Mouse (Mus musculus) MEL (cell line): ENCODE results near the gene Ctns.

ENCODE experiments used
- BHLHE40 ChIP-seq: IDR thresholded peaks from 2 replicates; pipeline ENCODE4 v1.6.1; 2012; ENCODE audit warnings: low read depth, mild to moderate bottlenecking, inconsistent platforms, low read length, improper control_type of control experiment, borderline replicate concordance
- CHD2 ChIP-seq: IDR thresholded peaks from 2 replicates; pipeline ENCODE4 v1.6.1; 2011; ENCODE audit warnings: low read length, improper control_type of control experiment
- CTCF ChIP-seq, 3 experiments: IDR thresholded peaks in 2 of 3; conservative IDR thresholded peaks in 1 of 3; 2 replicates each; pipeline ENCODE4 v1.5.1; 2011 to 2012; ENCODE audit warnings: low read length in 3 of 3, low read depth in 2 of 3, mild to moderate bottlenecking in 2 of 3, improper control_type of control experiment in 1 of 3, inconsistent platforms in 1 of 3, mixed read lengths in 1 of 3, moderate library complexity in 1 of 3; ENCODE audit not compliant: control insufficient read depth in 1 of 3, insufficient read depth in 1 of 3, poor library complexity in 1 of 3, severe bottlenecking in 1 of 3
- EP300 ChIP-seq, 2 experiments: IDR thresholded peaks; 2 replicates each; pipeline ENCODE4 v1.6.1; 2011; ENCODE audit warnings: improper control_type of control experiment in 2 of 2, low read length in 2 of 2, low read depth in 1 of 2, mild to moderate bottlenecking in 1 of 2
- KAT2A ChIP-seq: conservative IDR thresholded peaks from 2 replicates; pipeline ENCODE4 v1.6.1; 2012; ENCODE audit warnings: low read depth, low read length, improper control_type of control experiment, inconsistent platforms
- MAX ChIP-seq: IDR thresholded peaks from 2 replicates; pipeline ENCODE4 v1.6.1; 2011; ENCODE audit warnings: low read length, improper control_type of control experiment
- MEF2A ChIP-seq: IDR thresholded peaks from 2 replicates; pipeline ENCODE4 v1.6.1; 2014; ENCODE audit warnings: low read depth, mild to moderate bottlenecking, inconsistent platforms, low read length, improper control_type of control experiment; ENCODE audit not compliant: poor library complexity, insufficient replicate concordance, severe bottlenecking; ENCODE audit errors: extremely low read depth
- MXI1 ChIP-seq: IDR thresholded peaks from 2 replicates; pipeline ENCODE4 v1.6.1; 2011; ENCODE audit warnings: mild to moderate bottlenecking, low read depth, low read length, improper control_type of control experiment
- POLR2A ChIP-seq, 2 experiments: IDR thresholded peaks; 2 replicates each; pipeline ENCODE4 v1.6.1; 2011 to 2012; ENCODE audit warnings: low read length in 2 of 2, mild to moderate bottlenecking in 2 of 2, control low read depth in 1 of 2, improper control_type of control experiment in 1 of 2, low read depth in 1 of 2, moderate library complexity in 1 of 2; ENCODE audit not compliant: control insufficient read depth in 1 of 2, insufficient read depth in 1 of 2, poor library complexity in 1 of 2
- POLR2AphosphoS5 ChIP-seq: IDR thresholded peaks from 2 replicates; pipeline ENCODE4 v1.6.1; 2012; ENCODE audit warnings: low read depth, borderline replicate concordance, mild to moderate bottlenecking, inconsistent platforms, low read length, moderate library complexity, mixed read lengths
- TBP ChIP-seq: IDR thresholded peaks from 2 replicates; pipeline ENCODE4 v1.8.0; 2011; ENCODE audit warnings: low read depth, low read length, improper control_type of control experiment
- TCF12 ChIP-seq: IDR thresholded peaks from 2 replicates; pipeline ENCODE4 v1.6.1; 2014; ENCODE audit warnings: low read depth, mild to moderate bottlenecking, inconsistent platforms, low read length, improper control_type of control experiment, moderate library complexity
- ZKSCAN1 ChIP-seq: IDR thresholded peaks from 2 replicates; pipeline ENCODE4 v1.6.1; 2012; ENCODE audit warnings: low read depth, mild to moderate bottlenecking, inconsistent platforms, low read length, improper control_type of control experiment, moderate library complexity
- ZNF384 ChIP-seq: IDR thresholded peaks from 2 replicates; pipeline ENCODE4 v1.6.1; 2012; ENCODE audit warnings: low read depth, mild to moderate bottlenecking, inconsistent platforms, low read length, improper control_type of control experiment

DNA sequence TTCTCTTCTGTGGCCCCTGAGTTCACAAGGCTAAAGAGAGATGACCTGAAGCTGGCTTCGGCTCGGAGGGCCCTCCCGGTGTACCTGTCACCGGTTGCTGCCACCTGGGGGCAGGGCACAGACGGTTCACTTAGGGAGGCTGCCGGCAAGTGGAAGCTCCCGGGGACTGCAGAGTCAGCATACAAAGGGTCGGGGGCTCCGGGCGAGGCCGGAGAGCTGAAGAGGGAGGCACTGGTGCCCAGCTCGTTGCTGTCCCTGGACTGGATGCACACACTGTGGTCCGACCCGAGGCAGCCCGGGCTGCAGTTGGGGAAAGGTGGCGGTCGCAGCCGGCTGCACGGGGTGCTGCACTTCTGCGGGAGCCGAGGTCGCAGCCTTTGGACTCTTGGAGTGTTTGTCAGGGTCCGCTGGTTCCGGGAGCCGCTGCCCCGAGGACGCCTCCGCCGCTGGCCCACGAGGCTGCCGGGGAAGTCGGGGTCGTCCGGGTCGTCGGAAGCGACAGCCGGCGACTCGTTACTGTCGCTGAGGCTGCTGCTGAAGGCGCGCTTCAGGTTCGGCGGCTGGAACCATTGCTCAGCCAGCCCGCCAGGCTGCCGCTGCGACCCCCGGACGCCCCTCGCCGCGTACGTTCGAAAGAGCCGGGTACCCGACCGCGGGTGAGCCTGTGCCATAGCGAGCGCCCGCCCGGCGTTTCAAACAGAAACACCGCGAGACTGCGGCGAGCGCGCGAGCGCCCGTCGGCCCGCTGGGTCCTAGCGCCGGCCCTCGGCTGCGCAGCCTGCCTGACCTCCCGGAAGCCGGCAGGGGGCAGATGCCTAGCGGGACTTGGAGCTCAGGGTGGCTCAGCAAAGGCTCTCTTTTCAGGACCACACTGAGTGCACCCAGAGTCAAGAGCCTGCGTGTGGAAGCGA, 61.0 kb downstream of the Ctns start, which contains the start of gene Haspin:
- no peak; the same call in 1 of the 2 replicates for TF ChIP-seq KAT2A
- peak; percentile 94 to 96 for TF ChIP-seq POLR2A (IDR thresholded peaks at IDR 0.05; ENCODE audit: control insufficient read depth in 1 of 2, insufficient read depth in 1 of 2, low read depth in 1 of 2, low read length in 2 of 2, poor library complexity in 1 of 2)
- TF ChIP-seq MAX: no peak
- TF ChIP-seq CTCF (IDR thresholded peaks at IDR 0.05 in 2 of 3, conservative IDR thresholded peaks at IDR 0.05 in 1 of 3; ENCODE audit: control insufficient read depth in 1 of 3, insufficient read depth in 1 of 3, low read depth in 2 of 3, low read length in 3 of 3, poor library complexity in 1 of 3, severe bottlenecking in 1 of 3): peak; percentile 80 to 100 (median 96)
- peak; percentile 58; the same call in 1 of the 2 replicates for TF ChIP-seq TBP
- no peak for TF ChIP-seq EP300 (IDR thresholded peaks at IDR 0.05; ENCODE audit: low read depth in 1 of 2, low read length in 2 of 2)
- TF ChIP-seq CHD2: peak; percentile 97
- no peak for TF ChIP-seq POLR2AphosphoS5
- no peak for TF ChIP-seq ZNF384
- peak; percentile 56; the same call in 1 of the 2 replicates for TF ChIP-seq TCF12
- no peak for TF ChIP-seq ZKSCAN1
- TF ChIP-seq BHLHE40: no peak
- TF ChIP-seq MXI1: peak; percentile 77
- TF ChIP-seq MEF2A: no peak
